Mouse (Mus musculus) kidney, postnatal 10 days (tissue): ENCODE measurements at regions not wholly inside any gene's neighbourhood (a gene's known extent, or its start where the extent isn't known, plus 50 kb on each side); places are given as distances from the start of the nearest gene placed in this dataset.

Source experiments
- DNase-seq: peaks from one replicate; pipeline ENCODE4 v3.0.0; 2021; ENCODE audit warnings: mixed read lengths

DNA sequence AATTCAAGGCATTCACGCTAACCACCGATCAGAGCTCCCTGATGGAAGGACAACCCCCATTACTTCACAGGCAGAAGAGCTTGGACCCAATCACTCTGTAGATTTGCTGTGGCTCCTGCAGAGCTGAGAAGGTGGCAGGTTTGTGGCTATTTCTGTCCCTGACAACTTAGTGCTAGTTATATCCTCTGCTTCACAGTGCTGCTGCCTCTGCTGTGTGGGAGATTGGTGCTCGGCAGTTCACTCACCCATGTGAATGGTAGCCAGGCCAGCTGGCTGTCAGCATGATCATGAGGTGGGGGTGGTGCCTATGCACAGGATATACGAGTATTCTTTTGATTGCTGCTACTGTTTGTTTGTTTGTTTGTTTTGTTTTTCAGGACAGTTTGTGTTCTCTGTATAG, 113.9 kb downstream of the Gm10131 start:
- peak; percentile 32 for DNase-seq

DNA sequence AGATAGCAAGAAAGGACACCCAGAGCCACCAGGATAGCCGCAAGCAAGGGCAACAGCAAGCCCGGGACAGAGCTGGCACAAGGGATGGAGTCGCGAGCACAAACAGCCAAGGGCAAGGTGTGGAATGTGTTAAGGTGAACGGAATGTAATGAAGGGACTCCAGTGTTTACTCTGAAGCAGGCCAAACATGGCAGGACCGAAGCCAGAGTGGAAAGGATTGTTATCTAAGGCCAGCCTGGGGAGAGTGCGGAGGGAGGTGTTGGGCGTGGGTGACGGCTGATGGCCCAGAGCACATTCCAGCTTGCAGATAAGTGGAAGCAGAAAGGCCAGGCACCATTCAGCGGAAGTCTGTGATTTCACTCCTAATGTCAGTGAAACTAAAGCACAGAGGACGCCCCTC, 118.6 kb downstream of the Gm10131 start:
- DNase-seq, result peak; percentile 38

DNA sequence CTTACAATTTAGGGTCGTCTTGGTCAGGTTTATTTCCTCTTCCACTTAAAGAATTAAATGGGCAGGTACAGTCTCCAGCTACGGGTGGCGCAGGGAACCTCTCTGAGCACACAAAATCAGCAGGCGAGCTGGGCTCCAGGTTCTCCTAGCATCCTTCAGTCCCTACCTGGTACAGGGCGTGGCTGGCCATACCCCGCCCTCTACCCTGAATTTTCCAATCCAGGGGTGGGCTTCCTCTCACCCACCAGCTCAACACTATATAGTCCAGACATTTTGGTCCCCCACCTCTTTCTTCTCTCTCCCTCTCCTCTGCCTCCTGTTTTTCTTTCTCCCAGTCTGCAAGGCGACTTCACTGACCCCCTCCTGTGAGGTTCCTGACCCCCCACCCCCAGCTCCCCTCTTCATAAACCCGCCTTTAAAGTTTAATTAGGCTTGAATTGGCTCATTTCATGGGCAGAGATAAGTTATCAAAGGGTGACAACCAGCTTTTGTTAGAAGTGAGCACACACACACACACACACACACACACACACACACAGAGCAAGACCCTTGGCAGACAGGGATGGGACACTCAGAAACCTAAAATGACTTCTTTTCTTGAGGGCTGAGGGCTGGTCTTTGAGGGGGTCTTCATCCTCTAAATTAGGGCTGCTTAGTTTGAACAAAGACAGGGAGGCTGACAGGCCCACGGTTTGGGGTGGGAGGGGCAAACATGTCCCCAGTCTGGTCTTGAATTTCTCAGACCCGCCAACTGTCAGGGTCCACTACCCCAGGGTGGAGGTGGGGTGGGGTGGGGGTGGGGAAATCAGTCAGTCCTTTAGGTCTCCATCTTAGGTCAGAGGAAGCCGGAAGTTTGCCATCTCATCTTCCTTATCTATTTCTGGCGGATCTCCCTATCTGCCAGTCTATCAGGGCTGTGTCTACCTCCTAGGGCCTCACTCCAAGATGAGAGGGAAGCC, 119.3 kb downstream of the Gm10131 start:
- DNase-seq, result no peak

- no peak for DNase-seq
These were observed 120.2 kb downstream of the Gm10131 start for GRCm38 (mm10) chr8:33991165-33991916.

DNA sequence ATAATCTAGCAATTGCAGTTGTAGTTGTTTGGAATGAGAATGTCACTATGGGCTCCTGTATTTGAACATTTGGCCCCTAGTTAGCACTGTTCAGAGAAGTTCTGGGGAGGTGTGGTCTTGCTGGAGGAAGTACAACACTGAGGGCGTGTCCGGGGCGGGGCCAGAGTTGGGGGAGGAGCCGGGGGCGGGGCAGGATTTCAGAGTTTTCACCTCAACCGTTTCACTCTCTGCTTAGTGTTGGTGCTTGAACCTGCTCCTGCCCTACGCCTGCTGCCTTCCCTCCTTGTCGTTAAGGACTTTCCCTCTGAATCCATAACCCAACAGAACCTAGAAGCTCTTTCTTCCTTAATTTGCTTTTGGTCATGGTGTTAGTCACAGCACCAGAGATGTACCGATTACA, 121.5 kb downstream of the Gm10131 start:
- DNase-seq, result peak; percentile 38

DNA sequence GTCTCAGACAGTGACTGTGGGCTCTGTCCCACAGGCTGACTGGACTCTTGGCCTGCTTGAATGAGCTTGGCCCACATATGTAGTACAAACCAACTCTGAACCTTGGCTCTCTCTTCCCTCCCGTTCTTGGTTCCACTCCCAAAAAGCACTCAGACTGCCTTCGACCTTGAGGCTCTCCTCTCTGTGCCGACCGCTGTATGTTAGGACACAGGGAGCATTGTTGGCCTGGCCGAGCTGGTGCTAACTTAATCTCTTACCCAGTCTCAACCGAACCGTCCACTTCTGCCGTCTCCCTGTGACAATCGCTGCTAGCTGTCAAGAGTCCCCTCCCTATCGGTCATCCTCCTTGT, 123.8 kb downstream of the Gm10131 start:
- DNase-seq, result peak; percentile 38

- peak; percentile 47 for DNase-seq
These were observed 124.3 kb downstream of the Gm10131 start for GRCm38 (mm10) chr8:33987091-33987754.

DNA sequence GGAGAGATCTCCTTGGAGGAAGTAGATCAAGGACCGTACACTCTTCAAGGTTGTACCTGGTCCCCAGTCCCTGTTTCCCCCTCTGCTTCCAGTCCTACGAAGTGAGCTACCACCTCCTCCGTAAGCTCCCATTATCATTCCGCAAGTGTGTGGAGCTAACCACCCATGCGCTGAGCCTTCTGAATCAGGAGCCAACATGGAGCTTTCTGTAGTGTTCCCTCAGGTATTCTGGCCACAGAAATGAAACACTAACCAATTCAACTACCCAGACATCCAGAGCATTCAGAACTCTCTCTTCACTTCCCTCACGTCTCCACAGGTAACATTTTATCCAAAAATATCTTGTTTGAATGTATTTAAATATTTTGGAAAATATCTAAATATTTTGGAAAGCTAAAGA, 124.9 kb downstream of the Gm10131 start:
- no peak for DNase-seq

GRCm38 (mm10) chr8:33985430-33985977, 126.0 kb downstream of the Gm10131 start:
- DNase-seq, result no peak

- DNase-seq, result peak; percentile 36
These were observed 129.9 kb downstream of the Gm10131 start for GRCm38 (mm10) chr8:33981629-33982028.

DNA sequence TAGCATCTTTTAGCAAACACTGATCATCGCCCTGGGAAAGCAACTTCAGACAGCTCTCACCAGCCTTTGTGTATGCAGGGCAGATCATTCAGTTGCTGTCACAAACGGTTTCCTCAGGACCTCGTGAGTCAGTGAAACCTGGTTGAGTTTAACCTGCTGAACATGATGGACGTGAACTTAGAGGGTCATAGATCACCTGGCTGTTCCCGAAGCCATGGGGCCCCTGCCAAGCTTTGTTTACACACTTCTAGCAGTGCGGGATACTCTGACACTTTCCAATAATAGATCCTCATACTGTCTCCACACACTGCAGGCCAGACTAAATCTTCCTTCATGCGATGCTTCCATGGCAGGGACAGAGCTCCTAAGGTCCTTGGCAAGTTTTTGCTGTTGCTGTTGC, 130.5 kb downstream of the Gm10131 start:
- no peak for DNase-seq
